Mouse (Mus musculus): Measurements from ENCODE around the gene Sgms2.

DNA sequence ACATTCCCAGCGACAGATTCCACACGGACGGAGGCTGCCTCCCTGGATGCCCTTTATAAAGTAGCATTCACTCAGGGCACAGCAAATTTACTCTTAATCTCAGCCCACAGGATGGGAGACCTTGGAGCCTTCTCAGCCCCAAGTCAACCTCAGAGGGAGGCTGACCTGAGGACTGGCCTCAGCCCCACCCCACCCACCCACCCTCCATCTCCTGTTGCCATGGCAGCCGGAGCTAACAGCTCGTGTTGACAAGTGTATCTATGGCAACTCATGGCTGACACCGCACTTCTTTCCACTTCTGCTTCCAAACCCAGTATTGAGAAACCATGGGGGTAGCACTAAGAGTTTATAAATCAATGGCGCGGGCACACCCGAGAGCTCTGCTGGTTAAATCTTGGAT lies 20.4 kb downstream of the Sgms2 start:
- no peak for TF ChIP-seq EP300 (IDR thresholded peaks at IDR 0.05; ENCODE audit: low read depth)
- no peak for TF ChIP-seq CTCF (IDR thresholded peaks at IDR 0.05; ENCODE audit: low read depth)

All from liver, postnatal 0 days (tissue).